Mouse (Mus musculus): Measurements from ENCODE around the gene Slf2. TPM values are rescaled to one million over a fixed set of nuclear protein-coding genes. Genes with fewer than 3 reads are reported as not detected.

Gene Slf2
- polyA plus RNA-seq, 1 experiment: 7.7 TPM

DNA sequence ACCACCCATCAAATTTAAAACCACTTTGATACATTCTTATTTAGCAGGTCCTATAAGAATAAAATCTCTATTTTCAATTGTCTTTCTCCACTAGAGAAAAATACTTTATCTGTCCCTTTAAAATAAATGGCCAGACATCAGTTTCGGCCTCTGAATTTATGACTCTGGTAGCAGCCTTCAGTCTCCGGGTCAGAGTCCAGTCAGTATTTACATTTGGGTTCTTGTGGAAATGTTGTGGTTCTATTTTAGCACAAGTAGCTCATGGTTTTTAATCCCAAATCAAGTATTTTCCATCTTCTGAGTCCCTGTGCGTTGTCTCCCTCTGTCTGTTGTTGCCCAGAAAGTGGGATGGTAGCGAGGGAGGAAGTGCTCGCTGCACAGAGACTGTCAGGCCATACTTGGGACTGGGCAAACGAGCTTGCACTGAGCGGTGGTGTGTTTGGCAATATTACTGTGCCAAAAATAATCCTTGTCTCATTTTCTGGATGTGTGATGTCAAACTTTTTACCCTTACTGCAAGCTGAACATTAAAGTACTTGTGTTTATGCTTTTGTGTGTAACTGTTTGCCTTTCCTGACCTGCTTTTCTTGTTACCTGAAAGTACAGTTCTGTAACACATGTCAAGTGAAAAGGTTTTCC lies 51.6 kb downstream of the Slf2 start:
- H3K4me3 ChIP-seq (replicated peaks; ENCODE audit: control insufficient read depth, low read depth, low read length): no peak overlapping the region
- H3K4me1 ChIP-seq (ENCODE audit: control insufficient read depth, insufficient read depth, low read length): no peaks in the 10 kb centered on the region
- H3K27ac ChIP-seq (ENCODE audit: control insufficient read depth, insufficient read depth, low read depth, low read length, poor library complexity): no peak overlapping the region
- no peak for TF ChIP-seq POLR2A (IDR thresholded peaks at IDR 0.05; ENCODE audit: borderline replicate concordance, control insufficient read depth, low read depth, low read length)
- TF ChIP-seq CTCF (IDR thresholded peaks at IDR 0.05; ENCODE audit: control insufficient read depth, insufficient read depth, low read length): no peak
- WGBS: 63% methylated on average over 7 of the region's 7 CpGs

DNA sequence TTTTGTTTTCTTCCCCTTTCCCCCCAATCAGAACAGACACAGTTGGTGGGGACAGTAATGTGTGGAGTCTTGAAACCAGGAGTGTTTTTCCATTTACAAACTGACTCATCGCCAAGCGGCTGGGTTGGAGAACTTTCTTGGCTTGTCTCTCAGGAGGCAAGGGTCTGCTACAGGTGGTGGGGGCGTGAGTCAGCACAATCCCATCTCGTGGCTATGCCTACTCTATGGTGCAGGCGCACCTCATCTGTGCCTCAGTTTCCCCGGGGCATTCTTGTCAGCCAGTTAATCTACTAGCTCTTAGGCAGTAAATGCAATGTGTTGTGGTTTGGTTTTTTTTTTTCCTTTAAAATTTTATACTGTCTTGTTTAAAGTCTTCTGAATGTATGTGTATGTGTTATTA lies 52.4 kb downstream of the Slf2 start:
- H3K4me3 ChIP-seq (replicated peaks; ENCODE audit: control insufficient read depth, low read depth, low read length): no peak overlapping the region
- TF ChIP-seq POLR2A (IDR thresholded peaks at IDR 0.05; ENCODE audit: borderline replicate concordance, control insufficient read depth, low read depth, low read length) (no peak), CTCF (IDR thresholded peaks at IDR 0.05; ENCODE audit: control insufficient read depth, insufficient read depth, low read length) (no peak)
- H3K27ac ChIP-seq (ENCODE audit: control insufficient read depth, insufficient read depth, low read depth, low read length, poor library complexity): no peak overlapping the region
- 85% methylated on average over 6 of the region's 6 CpGs for WGBS
- H3K4me1 ChIP-seq (ENCODE audit: control insufficient read depth, insufficient read depth, low read length): no peaks in the 10 kb centered on the region

DNA sequence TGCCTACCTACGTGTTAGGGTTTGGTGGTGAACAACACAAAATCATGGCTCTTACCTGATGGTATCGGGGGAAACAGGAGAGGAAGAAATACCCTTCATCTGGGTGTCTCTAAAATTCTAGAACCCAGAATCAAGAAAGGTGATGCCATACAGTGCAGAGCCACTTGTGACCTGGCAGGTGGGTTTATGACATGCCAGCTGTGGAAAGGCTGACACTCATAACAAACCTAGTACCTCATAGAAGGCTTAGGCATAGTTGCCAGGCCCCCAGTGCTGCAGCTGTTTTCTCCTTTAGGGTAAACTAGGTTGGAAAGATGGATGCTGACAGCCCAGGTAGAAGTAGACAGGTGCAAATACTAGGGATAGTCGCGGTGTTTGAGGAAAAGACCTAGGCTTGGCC lies 53.5 kb downstream of the Slf2 start:
- Histone ChIP-seq H3K4me3 (replicated peaks; ENCODE audit: control insufficient read depth, low read depth, low read length) (no peak overlapping the region), H3K27ac (ENCODE audit: control insufficient read depth, insufficient read depth, low read depth, low read length, poor library complexity) (no peak overlapping the region), H3K4me1 (ENCODE audit: control insufficient read depth, insufficient read depth, low read length) (no peaks in the 10 kb centered on the region)
- WGBS: 91% methylated on average over 4 of the region's 4 CpGs
- TF ChIP-seq CTCF (IDR thresholded peaks at IDR 0.05; ENCODE audit: control insufficient read depth, insufficient read depth, low read length) (no peak), POLR2A (IDR thresholded peaks at IDR 0.05; ENCODE audit: borderline replicate concordance, control insufficient read depth, low read depth, low read length) (no peak)

DNA sequence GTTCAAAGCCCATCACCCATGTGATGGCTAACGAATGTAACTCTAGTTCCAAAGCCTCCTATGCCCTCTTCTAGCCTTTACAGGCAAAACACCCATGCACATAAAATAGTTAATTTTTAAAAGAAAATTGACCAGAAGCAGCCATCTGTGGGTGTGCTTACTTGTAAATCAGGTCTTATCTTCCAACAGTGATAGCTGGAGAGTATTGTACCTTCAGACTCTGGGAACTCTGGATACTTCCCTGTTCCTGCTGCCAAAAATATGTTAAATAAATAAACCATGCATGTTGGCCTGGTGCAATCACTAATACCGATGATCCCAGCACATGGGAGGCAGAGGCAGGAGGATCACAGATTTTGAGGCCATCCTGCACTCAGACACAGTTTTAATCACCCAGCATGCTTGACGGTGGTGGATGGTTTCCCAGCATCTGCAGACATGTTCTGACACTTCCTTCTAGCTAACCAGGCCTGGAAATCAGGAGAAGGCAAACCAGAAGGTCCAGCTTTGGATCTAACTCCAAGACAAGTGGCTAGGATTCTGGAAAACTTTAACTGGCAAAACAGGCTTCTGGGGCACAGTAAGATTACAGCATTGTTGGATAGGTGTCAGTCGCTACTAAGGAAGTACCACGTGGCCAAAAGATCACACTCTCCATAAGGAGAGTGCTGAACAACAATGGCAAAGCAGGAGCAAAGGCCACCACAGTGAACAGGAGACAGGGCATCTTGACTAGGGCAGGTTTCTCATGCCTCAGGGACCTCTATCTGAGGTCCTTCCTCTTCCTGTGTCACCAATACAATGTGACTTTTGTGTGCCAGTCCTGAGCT lies 54.4 kb downstream of the Slf2 start:
- Histone ChIP-seq H3K27ac (ENCODE audit: control insufficient read depth, insufficient read depth, low read depth, low read length, poor library complexity) (no peak overlapping the region), H3K4me1 (ENCODE audit: control insufficient read depth, insufficient read depth, low read length) (no peaks in the 10 kb centered on the region), H3K4me3 (replicated peaks; ENCODE audit: control insufficient read depth, low read depth, low read length) (no peak overlapping the region)
- WGBS: 58% methylated on average over 5 of the region's 5 CpGs
- TF ChIP-seq POLR2A (IDR thresholded peaks at IDR 0.05; ENCODE audit: borderline replicate concordance, control insufficient read depth, low read depth, low read length): no peak
- no peak for TF ChIP-seq CTCF (IDR thresholded peaks at IDR 0.05; ENCODE audit: control insufficient read depth, insufficient read depth, low read length)

DNA sequence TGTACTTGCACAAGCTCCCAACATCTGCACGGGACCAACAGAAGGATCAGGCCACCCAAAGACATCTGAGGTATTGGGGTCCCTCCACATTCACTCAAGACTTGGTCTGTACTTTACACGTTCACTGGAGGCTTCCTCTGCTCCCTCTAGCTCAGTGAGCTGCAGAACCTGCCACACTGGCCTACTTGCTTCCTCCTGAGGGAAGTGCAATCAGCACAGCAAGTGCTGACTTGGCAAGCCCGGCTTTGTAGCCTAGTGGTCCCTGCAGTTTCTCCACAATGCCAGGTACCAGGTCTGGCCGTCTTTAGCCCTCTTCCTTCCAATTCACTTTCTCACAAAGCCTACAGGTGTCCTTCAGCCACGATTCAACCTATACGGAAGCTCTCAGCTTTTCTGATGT lies 56.1 kb downstream of the Slf2 start:
- H3K4me1 ChIP-seq (ENCODE audit: control insufficient read depth, insufficient read depth, low read length): no peaks in the 10 kb centered on the region
- no peak for TF ChIP-seq CTCF (IDR thresholded peaks at IDR 0.05; ENCODE audit: control insufficient read depth, insufficient read depth, low read length)
- TF ChIP-seq POLR2A (IDR thresholded peaks at IDR 0.05; ENCODE audit: borderline replicate concordance, control insufficient read depth, low read depth, low read length): no peak
- WGBS: 62% methylated on average over 6 of the region's 6 CpGs
- H3K4me3 ChIP-seq (replicated peaks; ENCODE audit: control insufficient read depth, low read depth, low read length): no peak overlapping the region
- H3K27ac ChIP-seq (ENCODE audit: control insufficient read depth, insufficient read depth, low read depth, low read length, poor library complexity): no peak overlapping the region

DNA sequence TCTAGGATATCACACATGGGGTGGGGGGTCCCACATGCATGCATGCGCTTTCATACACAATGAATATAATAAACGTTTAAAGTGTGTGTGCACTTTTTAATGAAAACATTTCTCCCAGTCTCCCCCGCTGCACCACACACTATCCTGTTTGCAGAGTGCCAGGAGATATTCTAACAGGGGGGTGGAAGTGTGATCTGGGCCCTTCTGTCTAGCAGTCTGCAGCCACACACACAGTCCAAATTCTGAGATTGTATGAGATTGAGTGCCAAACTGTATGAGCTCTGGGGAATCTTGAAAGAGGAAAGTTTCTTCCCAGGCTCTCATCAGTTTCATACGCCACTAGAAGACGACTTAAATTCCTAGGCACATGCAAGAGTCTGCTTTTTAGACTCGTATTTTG lies 56.9 kb downstream of the Slf2 start:
- H3K27ac ChIP-seq (ENCODE audit: control insufficient read depth, insufficient read depth, low read depth, low read length, poor library complexity): no peak overlapping the region
- WGBS: 76% methylated on average over 6 of the region's 6 CpGs
- H3K4me3 ChIP-seq (replicated peaks; ENCODE audit: control insufficient read depth, low read depth, low read length): no peak overlapping the region
- no peaks in the 10 kb centered on the region for H3K4me1 ChIP-seq (ENCODE audit: control insufficient read depth, insufficient read depth, low read length)
- no peak for TF ChIP-seq CTCF (IDR thresholded peaks at IDR 0.05; ENCODE audit: control insufficient read depth, insufficient read depth, low read length)

DNA sequence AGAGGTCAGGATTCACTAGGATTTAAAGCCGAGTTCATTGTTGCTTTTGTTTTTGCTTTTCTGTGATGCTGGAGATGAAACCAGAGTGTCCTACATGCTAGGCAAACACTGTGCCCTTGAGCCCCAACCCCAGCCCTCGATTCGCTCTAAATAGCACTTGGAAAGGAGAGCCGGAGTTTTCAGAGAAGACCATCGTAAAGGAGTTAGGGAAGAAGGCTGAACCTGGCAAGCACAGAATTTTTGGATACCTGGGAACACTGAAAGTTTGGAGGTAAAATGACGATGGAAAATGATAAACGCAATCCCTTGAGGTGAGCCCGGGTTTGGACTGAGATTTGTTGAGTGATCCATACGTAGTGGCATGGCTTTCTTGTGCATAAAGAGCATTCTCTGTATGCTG lies 57.4 kb downstream of the Slf2 start:
- Histone ChIP-seq H3K27ac (ENCODE audit: control insufficient read depth, insufficient read depth, low read depth, low read length, poor library complexity) (no peak overlapping the region), H3K4me1 (ENCODE audit: control insufficient read depth, insufficient read depth, low read length) (no peaks in the 10 kb centered on the region), H3K4me3 (replicated peaks; ENCODE audit: control insufficient read depth, low read depth, low read length) (no peak overlapping the region)
- TF ChIP-seq POLR2A (IDR thresholded peaks at IDR 0.05; ENCODE audit: borderline replicate concordance, control insufficient read depth, low read depth, low read length) (no peak), CTCF (IDR thresholded peaks at IDR 0.05; ENCODE audit: control insufficient read depth, insufficient read depth, low read length) (no peak)
- WGBS: 56% methylated on average over 9 of the region's 9 CpGs

DNA sequence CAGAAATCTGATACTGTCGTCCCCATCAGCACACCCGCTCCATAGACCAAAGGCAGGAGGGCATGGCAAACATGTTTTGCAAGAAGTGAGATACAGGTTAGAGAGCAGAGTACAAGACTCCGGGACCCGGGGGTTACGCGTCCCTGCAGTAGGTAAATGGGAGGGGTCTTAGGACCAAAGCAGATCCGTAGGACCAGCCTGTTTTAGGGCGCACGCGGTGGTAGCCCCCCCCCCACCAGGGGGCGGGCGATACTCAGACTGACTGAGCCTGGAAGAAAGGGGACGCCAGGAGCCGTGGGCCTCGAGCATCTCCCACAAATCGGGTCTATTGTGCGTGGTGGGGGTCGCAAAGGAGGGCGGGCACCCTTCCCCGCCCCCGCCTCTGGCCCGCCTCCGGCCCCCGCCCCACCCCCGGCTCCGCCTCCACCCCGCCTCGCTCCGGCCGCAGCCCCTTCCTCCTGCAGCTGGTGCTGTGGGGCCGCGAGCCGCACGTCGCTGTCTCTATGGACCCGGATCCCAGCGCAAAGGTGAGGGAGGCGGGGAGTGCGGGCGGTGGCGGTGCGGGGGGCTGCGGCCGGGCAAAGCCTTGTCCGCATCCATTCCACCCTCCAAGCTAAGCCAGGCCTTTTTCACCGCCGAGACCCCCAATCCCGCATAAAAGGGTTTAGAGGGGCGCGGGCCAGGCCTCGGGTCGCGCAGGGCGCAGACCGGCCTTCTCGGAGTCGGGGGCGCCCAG lies 58.0 kb downstream of the Slf2 start, which contains the start of gene Sema4g:
Sema4g (plus strand) TSS at position 271 of the 736 bp plus-strand sequence.
- H3K27ac ChIP-seq (ENCODE audit: control insufficient read depth, insufficient read depth, low read depth, low read length, poor library complexity): no peak within 1 kb of the TSS
- TF ChIP-seq POLR2A (IDR thresholded peaks at IDR 0.05; ENCODE audit: borderline replicate concordance, control insufficient read depth, low read depth, low read length): no peak
- TF ChIP-seq CTCF (IDR thresholded peaks at IDR 0.05; ENCODE audit: control insufficient read depth, insufficient read depth, low read length): no peak; the same call in 1 of the 2 replicates
- H3K4me1 ChIP-seq (ENCODE audit: control insufficient read depth, insufficient read depth, low read length): no peaks in the 10 kb centered on the region
- H3K4me3 ChIP-seq (replicated peaks; ENCODE audit: control insufficient read depth, low read depth, low read length): no peak within 1 kb of the TSS
- 1% methylated on average over 56 of the region's 58 CpGs for WGBS

All from bone marrow, adult 2 months (tissue).